Mouse (Mus musculus) stomach, postnatal 0 days (tissue): ENCODE results near the gene Hjurp.

Experiments
- CTCF ChIP-seq: IDR thresholded peaks from 2 replicates; pipeline ENCODE4 v1.5.1; 2016; ENCODE audit warnings: antibody characterized with exemption, low read depth, mild to moderate bottlenecking, moderate library complexity
- EP300 ChIP-seq: optimal IDR thresholded peaks from 2 replicates; pipeline ENCODE3; 2016; ENCODE audit warnings: antibody characterized with exemption

GRCm38 (mm10) chr1:88309905-88310304 lies 32.5 kb upstream of the Hjurp start:
- TF ChIP-seq CTCF: no peak
- TF ChIP-seq EP300: no peak
